Mouse (Mus musculus): ENCODE results near the gene Kdm4b. TPM values are rescaled to one million over a fixed set of nuclear protein-coding genes. Genes with fewer than 3 reads are reported as not detected.

Gene Kdm4b
- total RNA-seq, 2 experiments from 2014 or later: 87.8 to 96.3 TPM

DNA sequence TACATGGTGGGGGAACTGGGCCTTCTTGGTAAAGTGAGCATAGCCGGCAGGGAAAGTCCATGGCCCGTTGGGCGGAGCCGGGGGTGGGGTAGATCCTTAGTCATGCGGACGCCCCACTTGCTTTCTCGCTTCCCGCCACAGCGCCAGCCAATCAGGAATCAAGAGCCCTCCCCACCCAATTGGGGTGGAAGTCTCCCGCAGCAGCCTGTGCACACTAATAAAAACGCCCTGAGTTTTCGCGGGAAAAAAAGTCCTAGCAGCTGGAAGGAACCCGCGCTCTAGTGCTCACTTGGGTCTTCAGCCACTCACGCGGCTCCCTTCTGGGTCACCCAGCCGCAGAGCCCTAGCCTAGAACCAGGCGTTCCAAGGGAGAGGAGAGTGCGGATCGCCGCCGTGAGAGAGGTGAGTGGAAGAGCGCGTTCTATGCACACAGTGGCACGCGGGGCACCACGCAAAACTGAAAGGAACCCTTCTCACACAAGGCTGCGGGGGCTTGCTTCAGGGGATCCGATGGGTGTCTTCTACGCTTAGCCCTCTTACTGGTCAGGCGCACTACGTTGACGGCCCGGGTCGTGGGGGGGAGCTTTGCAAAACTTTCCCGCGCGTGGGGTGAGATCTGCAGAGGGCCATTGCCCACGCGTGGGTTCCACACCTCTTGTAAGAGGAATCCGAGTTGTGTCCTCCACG, 22.6 kb upstream of the Kdm4b start, which contains the start of gene Uhrf1:
Gene Uhrf1, plus strand, starts transcription at position 162 of the 687 bp plus-strand sequence.
- peak within 1 kb of the TSS; percentile 68 for H3K4me3 ChIP-seq
- no peak for DNase-seq (ENCODE audit: low spot score in 2 of 2)
- no peak for TF ChIP-seq CTCF (conservative IDR thresholded peaks at IDR 0.05)
- no peak within 1 kb of the TSS for H3K27ac ChIP-seq

DNA sequence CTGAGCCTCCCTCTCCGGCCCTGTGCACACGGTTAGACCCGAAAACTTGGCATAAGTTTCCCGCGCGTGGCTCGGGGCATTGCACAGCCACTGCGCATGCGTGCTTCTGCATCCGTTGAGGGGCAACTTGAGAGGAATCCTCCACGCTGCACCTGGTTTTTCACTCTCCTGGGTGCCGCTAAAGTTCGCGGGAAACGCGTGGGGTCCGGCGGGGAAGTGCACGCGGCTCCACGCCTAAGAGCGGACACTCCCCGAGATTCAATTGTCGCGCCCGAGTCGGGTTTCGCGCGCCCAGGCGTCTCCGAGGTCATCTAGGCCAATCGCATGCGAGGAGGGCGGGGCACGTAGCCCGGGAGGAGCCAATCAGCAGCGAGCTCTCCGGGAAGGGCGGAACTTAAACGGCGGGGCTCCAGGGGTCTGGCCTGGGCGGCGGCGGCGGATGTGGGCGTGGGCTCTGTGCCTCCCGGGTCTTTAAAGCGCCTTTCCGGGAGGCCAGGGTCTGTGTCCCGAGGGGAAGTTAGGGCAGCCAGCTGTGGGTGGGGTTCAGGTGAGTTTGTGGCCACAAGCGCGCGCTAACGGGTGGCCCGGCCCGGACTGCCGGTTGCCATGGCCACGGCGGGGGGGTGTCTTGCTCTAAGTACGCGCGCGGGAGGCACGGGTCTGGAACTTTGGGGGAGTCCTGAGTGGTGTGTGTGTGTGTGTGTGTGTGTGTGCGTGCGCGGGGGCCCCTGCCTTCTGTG, 21.8 kb upstream of the Kdm4b start:
- peak; percentile 91 to 92 for DNase-seq (ENCODE audit: low spot score in 2 of 2)
- TF ChIP-seq CTCF (conservative IDR thresholded peaks at IDR 0.05): peak; percentile 16
- H3K4me3 ChIP-seq: peak overlapping the region; percentile 68
- H3K27ac ChIP-seq: no peak overlapping the region

DNA sequence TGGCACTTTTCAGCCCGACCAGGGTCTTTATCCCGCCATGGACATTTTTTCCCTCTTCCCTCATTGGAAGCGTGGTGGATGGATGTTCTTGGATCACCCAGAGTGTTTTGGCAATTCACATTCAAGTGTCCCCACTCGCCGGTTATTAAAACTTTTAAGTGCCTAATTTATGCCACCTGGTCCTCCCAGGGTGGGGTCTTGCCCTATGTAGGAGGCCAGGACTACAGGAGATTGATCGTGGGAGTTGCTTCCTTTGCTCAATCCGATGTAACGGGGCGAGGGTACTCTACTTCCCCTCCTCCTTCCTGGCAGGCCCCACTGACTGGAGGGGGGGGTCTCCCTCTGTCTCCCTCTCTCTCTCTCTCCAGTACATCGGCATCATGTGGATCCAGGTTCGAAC, 21.1 kb upstream of the Kdm4b start:
- H3K27ac ChIP-seq: no peak overlapping the region
- H3K4me3 ChIP-seq: peak overlapping the region; percentile 68; the same call in 1 of the 2 replicates
- DNase-seq (ENCODE audit: low spot score in 2 of 2): no peak
- TF ChIP-seq CTCF (conservative IDR thresholded peaks at IDR 0.05): no peak

DNA sequence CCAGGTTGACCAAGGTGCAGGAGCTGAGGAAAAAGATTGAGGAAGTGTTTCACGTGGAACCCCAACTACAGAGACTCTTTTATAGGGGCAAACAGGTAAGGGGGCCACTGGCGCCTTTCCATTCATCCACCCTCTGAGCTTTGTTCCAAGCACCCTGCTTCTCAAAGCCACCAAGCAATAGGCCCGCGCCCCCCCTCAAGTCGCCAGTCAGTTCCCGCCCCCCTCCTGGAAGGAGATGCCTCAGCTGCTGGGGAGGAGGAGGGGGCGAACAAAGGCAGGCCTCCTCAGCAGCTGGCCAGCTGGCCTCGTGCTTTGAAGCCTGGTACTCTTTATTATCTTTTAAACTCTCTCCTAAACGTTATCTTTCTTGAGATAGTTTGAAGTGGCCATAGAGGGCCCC, 20.7 kb upstream of the Kdm4b start:
- Histone ChIP-seq H3K4me3 (no peak overlapping the region), H3K27ac (no peak overlapping the region)
- no peak for DNase-seq (ENCODE audit: low spot score in 2 of 2)
- TF ChIP-seq CTCF (conservative IDR thresholded peaks at IDR 0.05): no peak

DNA sequence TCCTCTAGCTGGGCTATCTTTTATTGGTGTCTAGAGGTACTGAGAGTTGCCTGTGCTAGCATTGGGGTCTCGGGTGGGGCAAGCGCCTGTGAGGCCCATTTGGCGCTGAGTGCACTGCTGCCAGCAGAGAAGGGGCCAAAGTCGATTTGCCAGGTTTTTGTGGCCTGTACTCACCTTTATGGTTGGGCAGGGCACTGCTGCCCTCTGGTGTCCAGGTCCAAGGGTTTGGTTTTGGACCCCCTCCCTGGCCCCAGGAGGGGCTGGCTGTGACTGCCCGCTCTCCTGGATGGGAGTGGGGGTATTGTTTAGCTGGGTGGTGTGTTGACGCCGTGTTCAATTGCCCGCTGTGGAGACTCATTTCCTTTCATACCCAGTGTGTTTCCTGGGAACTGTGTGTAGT, 20.0 kb upstream of the Kdm4b start:
- peak; percentile 60 for TF ChIP-seq CTCF (conservative IDR thresholded peaks at IDR 0.05)
- Histone ChIP-seq H3K27ac (no peak overlapping the region), H3K4me3 (no peak overlapping the region)
- no peak for DNase-seq (ENCODE audit: low spot score in 2 of 2)

DNA sequence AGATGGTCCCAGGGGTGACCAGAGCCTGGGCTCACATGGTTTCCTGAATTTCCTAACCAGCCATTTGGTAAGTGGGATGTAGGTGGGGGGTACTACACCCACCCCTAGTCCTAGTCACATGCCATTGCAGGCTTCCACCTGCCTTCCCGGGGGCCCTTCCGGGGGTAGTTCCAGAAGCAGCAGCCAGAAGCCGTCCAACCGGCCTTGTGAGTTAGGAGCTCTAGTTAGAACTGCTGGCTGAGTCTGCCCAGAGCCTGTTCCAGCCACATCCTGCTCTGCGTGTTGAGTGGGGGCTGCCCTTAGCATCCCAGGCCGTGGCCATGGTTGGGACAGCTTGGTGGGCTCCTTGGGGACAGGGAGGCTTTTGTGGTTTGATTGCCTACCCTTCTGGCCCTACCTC, 17.8 kb upstream of the Kdm4b start:
- DNase-seq (ENCODE audit: low spot score in 2 of 2): no peak
- no peak for TF ChIP-seq CTCF (conservative IDR thresholded peaks at IDR 0.05)
- Histone ChIP-seq H3K27ac (no peak overlapping the region), H3K4me3 (no peak overlapping the region)

DNA sequence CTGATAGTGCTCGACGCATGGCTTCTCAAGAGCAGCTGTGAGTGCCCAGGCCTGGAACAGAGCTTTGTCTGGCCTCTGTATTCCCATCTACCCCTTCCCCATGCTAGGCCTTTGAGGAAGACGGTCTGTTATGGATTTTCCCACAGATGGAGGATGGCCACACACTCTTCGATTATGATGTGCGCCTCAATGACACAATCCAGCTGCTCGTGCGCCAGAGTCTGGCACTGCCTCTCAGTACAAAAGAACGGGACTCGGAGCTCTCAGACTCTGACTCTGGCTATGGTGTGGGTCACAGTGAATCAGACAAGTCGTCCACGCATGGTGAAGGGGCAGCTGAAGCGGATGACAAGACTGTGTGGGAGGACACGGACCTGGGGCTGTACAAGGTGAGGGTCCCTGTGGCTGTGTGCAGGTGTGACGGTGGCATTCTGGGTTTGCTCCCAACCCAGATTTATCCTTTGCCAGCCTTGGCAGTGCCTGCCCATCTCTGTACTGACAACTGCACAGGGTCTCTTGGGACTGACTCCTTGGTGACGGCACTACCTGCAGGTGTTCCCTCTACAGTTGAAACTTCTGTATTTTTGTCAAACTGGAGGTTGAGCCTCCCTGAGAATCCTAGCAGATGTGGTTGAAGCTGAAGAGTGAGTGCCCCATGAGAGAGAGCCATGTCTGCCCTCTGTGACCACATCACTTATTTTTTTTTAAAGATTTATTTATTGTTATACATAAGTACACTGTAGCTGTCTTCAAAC, 16.5 kb upstream of the Kdm4b start:
- H3K27ac ChIP-seq: no peak overlapping the region
- no peak; the same call in 1 of the 2 replicates for TF ChIP-seq CTCF (conservative IDR thresholded peaks at IDR 0.05)
- no peak for DNase-seq (ENCODE audit: low spot score in 2 of 2)
- no peak overlapping the region for H3K4me3 ChIP-seq

DNA sequence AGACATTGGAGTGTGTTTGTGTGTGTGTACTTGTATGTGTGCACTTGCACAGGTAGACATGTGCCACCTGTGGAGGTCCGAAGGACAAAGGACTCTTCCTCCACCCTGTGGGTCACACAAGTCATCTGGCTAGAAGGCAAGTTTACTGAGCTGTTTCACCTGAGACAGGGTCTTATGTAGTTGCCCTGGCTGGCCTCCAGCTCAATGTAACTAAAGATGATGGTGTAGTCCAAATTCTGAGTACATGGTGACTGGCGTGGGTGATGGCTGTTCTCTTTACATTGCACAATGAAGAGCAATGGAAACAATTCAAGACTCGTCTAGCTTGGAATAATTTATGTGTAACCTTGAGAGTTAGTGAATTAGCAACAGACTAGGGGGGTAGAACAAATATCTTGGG, 1.4 kb upstream of the Kdm4b start:
- no peak overlapping the region for H3K4me3 ChIP-seq
- DNase-seq (ENCODE audit: low spot score in 2 of 2): no peak
- no peak for TF ChIP-seq CTCF (conservative IDR thresholded peaks at IDR 0.05)
- no peak overlapping the region for H3K27ac ChIP-seq

DNA sequence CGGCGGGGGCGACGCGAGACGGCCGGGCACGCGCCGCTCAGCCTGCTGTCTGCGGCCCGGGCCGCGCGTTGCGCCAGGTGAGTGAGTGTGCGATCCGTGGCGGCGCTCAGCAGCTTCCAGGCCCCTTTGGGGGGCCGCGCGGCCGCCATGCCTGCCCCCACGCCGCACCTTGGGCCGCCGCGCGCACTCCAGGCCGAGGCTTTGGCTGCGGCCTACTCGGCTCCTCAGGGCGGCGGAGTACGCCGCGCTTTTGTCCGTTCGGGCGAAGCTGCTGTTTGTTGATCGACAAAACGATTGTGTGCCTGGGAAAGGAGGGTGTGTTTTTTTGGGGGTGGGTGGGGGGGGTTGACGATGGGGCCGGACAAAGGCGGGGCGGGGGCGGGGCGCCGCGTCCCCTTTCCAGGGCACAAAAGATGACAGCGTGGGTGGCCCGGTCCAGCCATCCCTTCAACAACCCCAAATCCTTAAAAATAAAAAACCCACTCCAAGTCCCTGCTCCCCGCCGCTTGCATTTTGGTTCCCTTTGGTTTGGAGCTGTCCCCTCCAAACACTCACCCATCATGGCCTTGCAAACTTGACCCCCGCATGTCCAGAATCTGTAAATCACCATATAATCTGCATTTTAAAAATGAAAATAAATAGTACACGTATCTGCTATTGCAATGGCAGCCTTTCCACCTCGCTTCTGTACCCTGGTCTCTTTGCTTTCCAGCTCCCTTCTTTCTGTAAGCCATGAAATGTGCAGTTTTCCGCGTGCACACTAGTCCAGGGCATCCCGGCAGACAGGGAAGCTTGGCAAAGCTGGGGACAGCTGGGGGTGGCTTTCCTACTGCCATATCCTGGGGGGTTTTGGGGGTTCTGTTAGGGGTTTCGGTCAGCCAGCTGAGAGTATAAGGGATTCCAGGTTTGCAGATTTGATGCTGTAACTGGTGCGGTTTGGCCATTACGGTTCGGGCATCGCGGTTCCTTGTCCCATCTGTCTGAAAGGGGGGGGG, 588 bp downstream of the Kdm4b start:
- H3K4me3 ChIP-seq: peak overlapping the region; percentile 80
- TF ChIP-seq CTCF (conservative IDR thresholded peaks at IDR 0.05): no peak; the same call in 1 of the 2 replicates
- H3K27ac ChIP-seq: peak overlapping the region; percentile 93
- no peak for DNase-seq (ENCODE audit: low spot score in 2 of 2)

DNA sequence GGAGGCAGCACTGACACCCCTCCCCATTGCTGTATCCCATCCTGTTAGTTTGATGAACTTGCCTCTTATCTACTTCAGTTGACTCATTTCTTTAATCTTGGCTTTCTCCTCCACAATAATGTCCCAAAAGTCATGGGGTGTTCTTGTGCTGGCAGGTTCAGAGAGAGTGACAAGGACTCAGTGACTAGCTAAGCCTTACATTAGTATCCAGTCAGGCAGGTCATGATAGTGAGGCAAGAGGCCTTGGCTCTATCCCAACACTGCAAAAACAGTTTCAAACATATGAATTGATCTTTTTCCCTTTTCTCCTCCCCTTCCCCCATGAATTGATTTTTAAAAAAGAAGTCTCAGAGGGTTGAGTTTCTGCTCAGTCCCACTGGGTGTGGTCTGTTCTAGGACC, 3.4 kb downstream of the Kdm4b start:
- DNase-seq (ENCODE audit: low spot score in 2 of 2): no peak
- no peak for TF ChIP-seq CTCF (conservative IDR thresholded peaks at IDR 0.05)
- H3K27ac ChIP-seq: no peak overlapping the region
- H3K4me3 ChIP-seq: no peak overlapping the region

DNA sequence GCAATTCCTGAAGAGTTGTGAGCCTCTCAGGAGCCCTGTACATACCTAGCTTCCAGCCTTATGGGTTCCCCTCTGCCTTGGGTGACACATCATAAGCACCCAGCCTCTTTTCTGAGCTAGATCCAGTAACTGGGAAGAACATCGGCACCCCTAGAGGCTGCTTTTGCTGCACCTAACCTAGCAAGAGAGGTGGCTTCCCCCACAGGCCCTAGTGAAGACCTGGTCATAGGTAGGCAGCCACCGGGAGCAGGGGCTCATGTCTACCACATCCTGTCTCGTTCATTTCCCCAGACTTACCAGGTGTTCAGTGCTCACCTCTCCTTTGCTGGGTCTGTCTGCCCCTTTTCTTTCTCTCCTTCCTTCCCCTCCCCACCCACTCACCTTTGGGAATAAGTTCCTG, 4.5 kb downstream of the Kdm4b start:
- H3K4me3 ChIP-seq: no peak overlapping the region
- peak; percentile 42 for TF ChIP-seq CTCF (conservative IDR thresholded peaks at IDR 0.05)
- H3K27ac ChIP-seq: peak overlapping the region; percentile 28; the same call in 1 of the 2 replicates
- DNase-seq (ENCODE audit: low spot score in 2 of 2): no peak

DNA sequence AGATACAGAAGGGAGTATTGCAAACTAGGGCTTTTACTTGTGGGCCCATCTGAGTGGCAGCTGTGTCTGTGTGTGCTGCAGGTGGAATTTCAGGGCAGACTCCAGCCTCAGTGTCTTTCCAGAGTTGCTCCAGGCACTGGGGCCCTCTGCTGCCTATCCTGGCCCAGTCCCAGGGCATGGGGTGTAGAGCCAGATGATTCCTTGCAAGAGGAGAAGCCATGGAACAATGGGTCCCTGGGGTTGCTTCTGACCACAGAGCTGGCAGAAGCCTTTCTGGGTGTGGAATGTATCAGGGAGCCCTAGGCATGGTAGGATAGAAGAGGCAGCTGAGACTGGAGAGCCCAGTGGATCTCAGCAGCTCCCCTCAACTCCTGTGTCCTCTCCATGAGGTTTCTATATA, 5.4 kb downstream of the Kdm4b start:
- TF ChIP-seq CTCF (conservative IDR thresholded peaks at IDR 0.05): no peak
- DNase-seq (ENCODE audit: low spot score in 2 of 2): no peak
- no peak overlapping the region for H3K4me3 ChIP-seq
- H3K27ac ChIP-seq: no peak overlapping the region; the same call in 1 of the 2 replicates

Measured in layer of hippocampus, adult 2 months (tissue).